Mouse (Mus musculus): Measurements from ENCODE around the gene AU015836.

GRCm38 (mm10) chrX:94012479-94013167 is 44.2 kb downstream of the AU015836 start:
- TF ChIP-seq CTCF (IDR thresholded peaks at IDR 0.05; ENCODE audit: insufficient read depth, low read length) (no peak), POLR2A (IDR thresholded peaks at IDR 0.05; ENCODE audit: borderline replicate concordance, extremely low read depth, low read depth, low read length) (no peak)
